Mouse (Mus musculus) forebrain, embryonic 13.5 days (tissue): ENCODE measurements around the gene Son. TPM values are rescaled to one million over a fixed set of nuclear protein-coding genes. Genes with fewer than 3 reads are reported as not detected.

Experiments
- ATAC-seq: fragments of 200-750 bp; cut with Nextera tagmentation; 2 replicates; pipeline ENCODE4 v1.8.0; 2017
- H3K27ac ChIP-seq: fragments of 300-500 bp; sonication (generic); 2 replicates; pipeline ENCODE4 v1.5.1; 2015; ENCODE audit warnings: inconsistent platforms, mild to moderate bottlenecking, moderate library complexity
- H3K27me3 ChIP-seq: fragments of 300-500 bp; sonication (generic); 2 replicates; pipeline ENCODE4 v1.6.1; 2015; ENCODE audit warnings: mild to moderate bottlenecking, inconsistent platforms
- H3K36me3 ChIP-seq: fragments of 300-500 bp; sonication (generic); 2 replicates; pipeline ENCODE4 v1.6.1; 2015; ENCODE audit warnings: mild to moderate bottlenecking, inconsistent platforms; ENCODE audit not compliant: poor library complexity, severe bottlenecking
- H3K4me1 ChIP-seq: fragments of 300-500 bp; sonication (generic); 2 replicates; pipeline ENCODE4 v1.6.1; 2015; ENCODE audit warnings: inconsistent platforms
- H3K4me2 ChIP-seq: fragments of 300-500 bp; sonication (generic); 2 replicates; pipeline ENCODE4 v1.6.1; 2015; ENCODE audit warnings: inconsistent platforms, mild to moderate bottlenecking, moderate library complexity
- H3K4me3 ChIP-seq: fragments of 300-500 bp; sonication (generic); 2 replicates; pipeline ENCODE4 v1.5.1; 2015; ENCODE audit warnings: mild to moderate bottlenecking, inconsistent platforms
- H3K9ac ChIP-seq: fragments of 300-500 bp; sonication (generic); 2 replicates; pipeline ENCODE4 v1.6.1; 2015; ENCODE audit warnings: mild to moderate bottlenecking, inconsistent platforms
- H3K9me3 ChIP-seq: fragments of 300-500 bp; sonication (generic); replicated peaks from 2 replicates; pipeline ENCODE4 v1.6.1; 2016; ENCODE audit warnings: inconsistent platforms
- WGBS: fragments of 180-500 bp; shearing (Covaris S2); methylation state at CpG from one replicate; pipeline ENCODE4 v1.1.7; 2015; 5-methylcytosine and 5-hydroxymethylcytosine counted together
- polyA plus RNA-seq: library from polyadenylated mRNA; unstranded; fragments of >200 nt; fragmentation: Nextera tagmentation; extraction: Ambion mirVana; gene quantifications from 2 replicates; pipeline ENCODE4 v1.2.1, GENCODE M21; 2015

Son gene
- polyA plus RNA-seq, 1 experiment from 2014 or later = 154 TPM

- H3K36me3 ChIP-seq = peaks cover 93% of the 10 kb centered on the region
- H3K27ac ChIP-seq = no peak overlapping the region
- WGBS = 94% methylated on average over 5 of the region's 5 CpGs
- no peaks in the 10 kb centered on the region for H3K27me3 ChIP-seq
- peaks cover 7% of the 10 kb centered on the region for H3K4me1 ChIP-seq
- no peak for ATAC-seq
- H3K9me3 ChIP-seq = no peaks in the 10 kb centered on the region
- no peak overlapping the region for H3K9ac ChIP-seq
- H3K4me3 ChIP-seq = no peak overlapping the region
- H3K4me2 ChIP-seq = no peak overlapping the region
These were observed 11.2 kb downstream of the Son start for GRCm38 (mm10) chr16:91658471-91658870.

DNA sequence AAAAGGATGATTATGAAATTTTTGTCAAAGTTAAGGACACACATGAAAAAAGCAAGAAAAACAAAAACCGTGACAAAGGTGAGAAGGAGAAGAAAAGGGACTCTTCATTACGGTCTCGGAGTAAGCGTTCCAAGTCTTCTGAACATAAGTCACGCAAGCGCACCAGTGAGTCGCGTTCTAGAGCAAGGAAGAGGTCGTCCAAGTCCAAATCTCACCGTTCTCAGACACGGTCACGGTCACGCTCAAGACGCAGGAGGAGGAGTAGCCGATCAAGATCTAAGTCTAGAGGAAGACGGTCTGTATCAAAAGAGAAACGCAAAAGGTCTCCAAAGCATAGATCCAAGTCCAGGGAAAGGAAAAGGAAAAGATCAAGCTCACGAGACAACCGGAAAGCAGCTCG is 12.5 kb downstream of the Son start:
- H3K27me3 ChIP-seq = no peaks in the 10 kb centered on the region
- H3K27ac ChIP-seq = no peak overlapping the region
- H3K9me3 ChIP-seq = no peaks in the 10 kb centered on the region
- H3K9ac ChIP-seq = no peak overlapping the region
- no peak overlapping the region for H3K4me3 ChIP-seq
- whole genome bisulfite sequencing = 97% methylated on average over 20 of the region's 20 CpGs
- no peak overlapping the region for H3K4me2 ChIP-seq
- no peak for ATAC-seq
- H3K4me1 ChIP-seq = peaks cover 7% of the 10 kb centered on the region
- peaks cover 93% of the 10 kb centered on the region for H3K36me3 ChIP-seq

GRCm38 (mm10) chr16:91661397-91661796 is 14.1 kb downstream of the Son start:
- Histone ChIP-seq H3K36me3 (peaks cover 93% of the 10 kb centered on the region), H3K4me1 (peaks cover 7% of the 10 kb centered on the region)
- 17% methylated on average over 1 of the region's 1 CpGs for WGBS

DNA sequence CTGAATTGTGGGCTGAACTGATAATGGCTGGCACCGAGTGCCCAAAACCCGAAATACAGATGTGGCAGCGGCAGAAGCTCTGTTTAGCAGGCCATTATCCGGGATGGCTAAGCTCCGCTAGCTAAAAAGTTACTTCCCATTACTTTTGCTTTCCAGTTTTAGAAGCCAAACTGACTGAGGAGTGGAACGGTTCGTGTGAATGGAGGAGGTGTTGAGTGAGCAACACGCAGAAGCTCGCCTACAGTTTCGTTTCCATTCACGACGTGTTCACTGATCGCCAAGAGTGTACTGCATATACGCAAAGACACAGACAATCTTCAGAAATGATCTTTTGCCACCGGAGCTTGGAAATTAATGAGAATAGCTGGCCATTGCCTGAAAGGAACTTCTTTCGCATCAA is 15.0 kb downstream of the Son start:
- Histone ChIP-seq H3K36me3 (peaks cover 93% of the 10 kb centered on the region), H3K9me3 (no peaks in the 10 kb centered on the region), H3K27me3 (no peaks in the 10 kb centered on the region), H3K4me1 (peaks cover 7% of the 10 kb centered on the region), H3K27ac (no peak overlapping the region), H3K9ac (no peak overlapping the region), H3K4me3 (no peak overlapping the region), H3K4me2 (no peak overlapping the region)
- 94% methylated on average over 16 of the region's 16 CpGs for WGBS
- ATAC-seq = no peak

More at GRCm38 (mm10) chr16:91661397-91661796, 14.1 kb downstream of the Son start:
- no peak overlapping the region for H3K27ac ChIP-seq
- H3K4me3 ChIP-seq = no peak overlapping the region
- no peak overlapping the region for H3K4me2 ChIP-seq
- H3K9ac ChIP-seq = no peak overlapping the region
- no peak for ATAC-seq
- no peaks in the 10 kb centered on the region for H3K27me3 ChIP-seq
- H3K9me3 ChIP-seq = no peaks in the 10 kb centered on the region

GRCm38 (mm10) chr16:91663795-91664194 is 16.5 kb downstream of the Son start:
- Histone ChIP-seq H3K27me3 (no peaks in the 10 kb centered on the region), H3K9ac (no peak overlapping the region), H3K4me3 (no peak overlapping the region), H3K27ac (no peak overlapping the region), H3K4me1 (peaks cover 7% of the 10 kb centered on the region), H3K4me2 (no peak overlapping the region), H3K9me3 (no peaks in the 10 kb centered on the region), H3K36me3 (peaks cover 88% of the 10 kb centered on the region)
- ATAC-seq = no peak
- 94% methylated on average over 3 of the region's 3 CpGs for WGBS

- WGBS = 87% methylated on average over 4 of the region's 4 CpGs
- H3K36me3 ChIP-seq = peaks cover 87% of the 10 kb centered on the region
- no peaks in the 10 kb centered on the region for H3K27me3 ChIP-seq
- no peaks in the 10 kb centered on the region for H3K4me1 ChIP-seq
- no peak overlapping the region for H3K4me3 ChIP-seq
- H3K9ac ChIP-seq = no peak overlapping the region
- H3K9me3 ChIP-seq = no peaks in the 10 kb centered on the region
- H3K27ac ChIP-seq = no peak overlapping the region
- ATAC-seq = no peak
- H3K4me2 ChIP-seq = no peak overlapping the region
These were observed 27.2 kb downstream of the Son start for GRCm38 (mm10) chr16:91674500-91674899.

DNA sequence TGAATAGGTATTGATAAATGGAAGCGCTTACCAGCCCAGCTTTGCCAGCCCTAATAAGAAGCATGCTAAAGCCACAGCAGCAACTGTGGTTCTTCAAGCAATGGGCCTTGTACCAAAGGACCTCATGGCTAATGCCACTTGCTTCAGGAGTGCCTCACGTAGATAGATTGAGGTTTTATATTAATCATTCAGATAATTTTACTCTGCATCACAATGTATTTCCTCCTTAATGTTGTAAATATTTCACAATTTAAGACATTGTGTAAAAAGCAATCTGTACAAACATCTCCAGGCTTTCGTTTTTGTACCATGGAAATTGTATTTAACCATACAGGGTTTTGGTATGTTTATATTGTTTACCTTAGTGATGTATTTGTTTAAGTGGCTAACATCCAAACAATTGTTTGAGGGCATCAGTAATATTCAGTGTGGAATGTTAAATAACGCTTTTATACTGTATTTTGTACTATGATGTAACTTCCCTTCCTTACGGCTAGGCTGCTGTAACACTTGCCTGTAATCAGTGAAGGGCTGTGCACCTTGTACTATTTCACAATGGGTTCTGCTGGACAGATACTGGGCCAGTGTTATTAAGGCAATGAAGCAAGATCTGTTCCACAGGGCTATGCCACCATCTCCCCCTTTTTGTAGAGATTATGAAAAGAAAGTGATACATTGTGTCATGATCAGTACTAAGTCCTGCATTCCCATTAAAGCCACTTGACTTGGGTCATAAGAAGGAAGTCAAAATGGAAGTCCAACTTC is 31.0 kb downstream of the Son start:
- H3K27ac ChIP-seq = no peak overlapping the region
- WGBS = 90% methylated on average over 5 of the region's 5 CpGs
- no peak for ATAC-seq

DNA sequence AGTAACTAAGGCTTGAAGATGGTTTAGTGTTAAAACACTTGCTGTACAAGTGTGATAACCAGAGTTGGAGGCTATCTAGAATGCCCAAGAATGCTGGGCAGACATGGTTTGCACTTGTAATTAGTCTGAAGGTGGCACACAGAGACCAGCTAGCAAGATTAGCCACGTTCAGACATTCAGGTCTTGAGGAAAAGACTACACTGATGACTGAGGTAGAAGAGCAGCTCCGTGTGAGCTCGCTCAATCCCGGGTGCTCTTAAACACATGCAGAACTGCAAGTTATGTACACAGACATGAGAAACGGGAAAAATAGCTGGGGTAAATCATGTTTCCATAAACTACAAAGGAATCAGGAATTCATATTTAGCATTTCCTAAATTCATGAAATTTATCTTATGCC is 33.4 kb downstream of the Son start:
- 81% methylated on average over 5 of the region's 5 CpGs for WGBS
- no peaks in the 10 kb centered on the region for H3K4me1 ChIP-seq
- H3K9me3 ChIP-seq = no peaks in the 10 kb centered on the region
- H3K4me3 ChIP-seq = no peak overlapping the region
- no peak overlapping the region for H3K4me2 ChIP-seq
- H3K9ac ChIP-seq = no peak overlapping the region
- peaks cover 87% of the 10 kb centered on the region for H3K36me3 ChIP-seq
- no peak for ATAC-seq
- H3K27me3 ChIP-seq = no peaks in the 10 kb centered on the region
- H3K27ac ChIP-seq = no peak overlapping the region

More for the DNA sequence above, 31.0 kb downstream of the Son start:
- Histone ChIP-seq H3K4me2 (no peak overlapping the region), H3K27me3 (no peaks in the 10 kb centered on the region), H3K36me3 (peaks cover 83% of the 10 kb centered on the region), H3K9me3 (no peaks in the 10 kb centered on the region), H3K9ac (no peak overlapping the region), H3K4me1 (no peaks in the 10 kb centered on the region), H3K4me3 (no peak overlapping the region)

- Histone ChIP-seq H3K4me3 (no peak overlapping the region), H3K27ac (no peak overlapping the region), H3K27me3 (no peaks in the 10 kb centered on the region), H3K9me3 (no peaks in the 10 kb centered on the region), H3K4me1 (peaks cover 29% of the 10 kb centered on the region), H3K9ac (no peak overlapping the region), H3K36me3 (peaks cover 51% of the 10 kb centered on the region), H3K4me2 (no peak overlapping the region)
- 91% methylated on average over 5 of the region's 5 CpGs for WGBS
- no peak for ATAC-seq
These were observed 38.2 kb downstream of the Son start for GRCm38 (mm10) chr16:91685526-91685925.

- peaks cover 50% of the 10 kb centered on the region for H3K36me3 ChIP-seq
- 84% methylated on average over 5 of the region's 5 CpGs for WGBS
- no peaks in the 10 kb centered on the region for H3K9me3 ChIP-seq
- no peak overlapping the region for H3K4me2 ChIP-seq
- H3K4me3 ChIP-seq = no peak overlapping the region
- ATAC-seq = no peak
- H3K4me1 ChIP-seq = peaks cover 29% of the 10 kb centered on the region
- H3K27me3 ChIP-seq = no peaks in the 10 kb centered on the region
- no peak overlapping the region for H3K9ac ChIP-seq
- H3K27ac ChIP-seq = no peak overlapping the region
These were observed 39.1 kb downstream of the Son start for GRCm38 (mm10) chr16:91686369-91686768.

- Histone ChIP-seq H3K4me3 (peak overlapping the region; percentile 90), H3K27ac (peak overlapping the region; percentile 83), H3K9ac (peak overlapping the region; percentile 94), H3K4me1 (peaks cover 29% of the 10 kb centered on the region), H3K36me3 (peaks cover 33% of the 10 kb centered on the region), H3K4me2 (peak overlapping the region; percentile 87), H3K27me3 (no peaks in the 10 kb centered on the region), H3K9me3 (no peaks in the 10 kb centered on the region)
- peak; percentile 50; the same call in 1 of the 2 replicates for ATAC-seq
- WGBS = 2% methylated on average over 40 of the region's 51 CpGs
These were observed 40.8 kb downstream of the Son start for GRCm38 (mm10) chr16:91688023-91688618.

GRCm38 (mm10) chr16:91688619-91689334 is 41.5 kb downstream of the Son start, which contains the start of gene Donson:
Gene Donson (minus strand): TSS chr16:91688770.
- Histone ChIP-seq H3K9me3 (no peaks in the 10 kb centered on the region), H3K4me2 (peak within 1 kb of the TSS; percentile 87), H3K4me1 (peaks cover 29% of the 10 kb centered on the region), H3K36me3 (peaks cover 32% of the 10 kb centered on the region), H3K4me3 (peak within 1 kb of the TSS; percentile 90), H3K27ac (peak within 1 kb of the TSS; percentile 83), H3K9ac (peak within 1 kb of the TSS; percentile 94), H3K27me3 (no peaks in the 10 kb centered on the region)
- peak; percentile 100 for ATAC-seq
- WGBS = under 1% methylated on average over 41 of the region's 71 CpGs
